Mouse (Mus musculus) stomach, embryonic 14.5 days (tissue): ENCODE data around the gene Trim37. TPM values are rescaled to one million over a fixed set of nuclear protein-coding genes. Genes with fewer than 3 reads are reported as not detected.

ENCODE experiments used
- ATAC-seq: fragments of 200-750 bp; cut with Nextera tagmentation; 2 replicates; pipeline ENCODE4 v1.8.0; 2017; ENCODE audit warnings: low read depth, moderate TSS enrichment; ENCODE audit not compliant: insufficient number of reproducible peaks, insufficient read depth, low FRiP score
- H3K27ac ChIP-seq: fragments of 300-500 bp; sonication (generic); 2 replicates; pipeline ENCODE4 v1.5.1; 2014; ENCODE audit warnings: mild to moderate bottlenecking, low read length, moderate library complexity, mixed read lengths
- H3K27me3 ChIP-seq: fragments of 300-500 bp; sonication (generic); 2 replicates; pipeline ENCODE4 v1.6.1; 2014; ENCODE audit warnings: low read length, control low read depth, mixed read lengths; ENCODE audit not compliant: control insufficient read depth, insufficient read depth
- H3K36me3 ChIP-seq: fragments of 300-500 bp; sonication (generic); 2 replicates; pipeline ENCODE4 v1.6.1; 2014; ENCODE audit warnings: mild to moderate bottlenecking, control low read depth, low read length, moderate library complexity, mixed read lengths; ENCODE audit not compliant: control insufficient read depth, insufficient read depth
- H3K4me1 ChIP-seq: fragments of 300-500 bp; sonication (generic); 2 replicates; pipeline ENCODE4 v1.6.1; 2014; ENCODE audit warnings: low read length, control low read depth, mixed read lengths; ENCODE audit not compliant: control insufficient read depth, insufficient read depth
- H3K4me2 ChIP-seq: fragments of 300-500 bp; sonication (generic); replicated peaks from 2 replicates; pipeline ENCODE4 v1.6.1; 2014; ENCODE audit warnings: low read depth, low read length, control low read depth
- H3K4me3 ChIP-seq: fragments of 300-500 bp; sonication (generic); 2 replicates; pipeline ENCODE4 v1.5.1; 2014; ENCODE audit warnings: low read depth, low read length, control low read depth
- H3K9ac ChIP-seq: fragments of 300-500 bp; sonication (generic); replicated peaks from 2 replicates; pipeline ENCODE4 v1.6.1; 2014; ENCODE audit warnings: low read depth, mild to moderate bottlenecking, control low read depth, low read length, moderate library complexity, mixed read lengths
- H3K9me3 ChIP-seq: fragments of 300-500 bp; sonication (generic); 2 replicates; pipeline ENCODE4 v1.6.1; 2016; ENCODE audit warnings: low read depth, low read length, control low read depth; ENCODE audit not compliant: control insufficient read depth
- WGBS: fragments of 180-500 bp; shearing (Covaris S2); extraction: QIAGEN DNeasy Blood & Tissue Kit; methylation state at CpG from one replicate; pipeline ENCODE4 v1.1.7; 2014; 5-methylcytosine and 5-hydroxymethylcytosine counted together
- polyA plus RNA-seq: library from polyadenylated mRNA; unstranded; fragments of >200 nt; fragmentation: Nextera tagmentation; extraction: Ambion mirVana; gene quantifications from 2 replicates; pipeline ENCODE4 v1.2.1, GENCODE M21; 2014

Trim37 gene
- 28.8 and 31.7 TPM in 2 replicates for polyA plus RNA-seq

DNA sequence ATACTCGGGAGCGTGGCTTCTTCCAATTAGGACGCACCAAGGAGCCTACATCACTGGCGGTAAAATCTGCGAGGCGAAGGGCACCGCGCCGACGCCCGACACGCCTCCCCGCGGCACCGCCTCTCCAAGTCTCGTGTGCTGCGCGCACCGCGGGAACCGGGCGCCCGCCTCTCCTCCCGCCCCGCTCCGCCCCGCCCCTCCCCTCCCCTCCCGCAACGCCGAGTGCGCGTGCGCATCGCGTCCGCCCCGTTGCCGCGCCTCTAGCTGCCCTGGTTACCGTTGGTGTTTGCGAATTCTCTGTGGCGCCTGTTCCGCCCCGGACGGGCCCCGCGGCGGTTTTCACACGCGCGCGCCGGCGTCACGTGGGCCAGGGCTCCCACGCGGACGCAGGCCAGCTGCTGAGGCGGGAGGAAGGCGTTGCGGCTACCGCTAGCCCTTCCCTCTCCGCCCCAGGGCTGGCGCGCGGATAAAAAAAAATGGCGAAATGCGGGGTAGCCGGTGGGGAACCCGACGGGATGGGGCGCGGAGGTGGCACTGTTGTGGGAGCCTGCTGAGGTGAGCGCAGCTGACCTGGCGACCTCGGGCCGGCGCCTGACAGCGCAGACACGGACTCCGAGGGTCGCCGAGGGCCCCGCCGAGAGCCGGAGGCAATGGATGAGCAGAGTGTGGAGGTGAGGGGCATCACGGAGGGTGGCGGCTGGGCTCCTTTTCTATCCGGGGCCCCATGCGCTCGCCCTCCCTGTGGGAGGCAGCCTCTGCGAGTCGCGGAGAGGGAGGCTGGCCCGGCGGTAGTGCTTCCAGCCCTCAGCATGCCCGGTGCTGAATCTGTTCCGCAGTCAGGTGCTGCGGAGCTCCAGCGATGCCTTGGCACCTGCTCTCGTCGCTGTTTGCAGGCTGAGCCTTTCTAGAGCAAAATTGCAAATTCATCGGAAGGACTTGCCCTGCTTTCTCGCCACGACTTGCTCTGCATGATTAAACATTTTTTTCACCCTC lies at the start of gene Trim37:
TSS of gene Trim37 (plus strand) at position 254 of the 993 bp plus-strand sequence.
- ATAC-seq, result peak; percentile 93
- Histone ChIP-seq H3K27me3 (no peaks in the 10 kb centered on the region), H3K4me1 (no peaks in the 10 kb centered on the region; the same call in 1 of the 2 replicates), H3K27ac (peak within 1 kb of the TSS; percentile 85), H3K4me2 (peak within 1 kb of the TSS; percentile 72), H3K9ac (peak within 1 kb of the TSS; percentile 81), H3K4me3 (peak within 1 kb of the TSS; percentile 86), H3K36me3 (peaks cover 26% of the 10 kb centered on the region), H3K9me3 (no peaks in the 10 kb centered on the region)
- under 1% methylated on average over 94 of the region's 105 CpGs for WGBS

GRCm38 (mm10) chr11:87083712-87084111 lies 43.2 kb upstream of the Trim37 start:
- Histone ChIP-seq H3K27me3 (no peaks in the 10 kb centered on the region), H3K4me3 (no peak overlapping the region), H3K27ac (no peak overlapping the region), H3K9ac (no peak overlapping the region), H3K9me3 (no peaks in the 10 kb centered on the region), H3K36me3 (peaks cover 45% of the 10 kb centered on the region), H3K4me2 (no peak overlapping the region), H3K4me1 (peaks cover 19% of the 10 kb centered on the region)
- WGBS, result 44% methylated on average over 1 of the region's 1 CpGs
- ATAC-seq, result no peak

DNA sequence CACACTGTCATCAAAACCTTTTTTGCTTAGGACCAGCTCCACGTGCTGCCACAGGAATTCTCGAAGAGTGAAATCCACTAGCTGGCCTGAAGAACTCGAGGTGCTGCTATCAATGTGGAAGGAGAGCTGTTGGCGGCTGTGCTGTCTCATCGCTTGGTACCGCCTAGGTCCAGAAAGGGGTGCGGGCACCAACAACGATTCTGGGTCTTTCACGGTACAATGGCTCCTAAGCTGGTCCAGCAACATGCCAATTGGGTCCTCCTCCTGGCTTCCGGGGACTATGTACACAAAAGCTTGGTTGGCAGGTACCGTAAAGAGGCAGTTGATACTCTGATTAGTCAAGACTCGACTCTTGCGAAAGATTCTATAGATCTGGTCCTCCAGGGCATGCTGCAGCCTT lies 41.4 kb upstream of the Trim37 start:
- Histone ChIP-seq H3K27me3 (no peaks in the 10 kb centered on the region), H3K4me2 (peak overlapping the region; percentile 77), H3K36me3 (peaks cover 41% of the 10 kb centered on the region), H3K4me1 (peaks cover 19% of the 10 kb centered on the region), H3K9me3 (no peaks in the 10 kb centered on the region), H3K9ac (no peak overlapping the region), H3K27ac (no peak overlapping the region), H3K4me3 (peak overlapping the region; percentile 88)
- ATAC-seq, result no peak
- WGBS, result 88% methylated on average over 13 of the region's 13 CpGs

- under 1% methylated on average over 43 of the region's 43 CpGs for WGBS
- Histone ChIP-seq H3K27ac (peak within 1 kb of the TSS; percentile 77), H3K9ac (peak within 1 kb of the TSS; percentile 80), H3K4me1 (peaks cover 19% of the 10 kb centered on the region), H3K36me3 (peaks cover 40% of the 10 kb centered on the region), H3K4me2 (peak within 1 kb of the TSS; percentile 77), H3K27me3 (no peaks in the 10 kb centered on the region), H3K4me3 (peak within 1 kb of the TSS; percentile 88), H3K9me3 (no peaks in the 10 kb centered on the region)
- ATAC-seq, result peak; percentile 86
Observed at GRCm38 (mm10) chr11:87086290-87086984, 40.4 kb upstream of the Trim37 start, which contains the start of gene Smg8. Gene Smg8, minus strand, starts transcription at chr11:87086774.

DNA sequence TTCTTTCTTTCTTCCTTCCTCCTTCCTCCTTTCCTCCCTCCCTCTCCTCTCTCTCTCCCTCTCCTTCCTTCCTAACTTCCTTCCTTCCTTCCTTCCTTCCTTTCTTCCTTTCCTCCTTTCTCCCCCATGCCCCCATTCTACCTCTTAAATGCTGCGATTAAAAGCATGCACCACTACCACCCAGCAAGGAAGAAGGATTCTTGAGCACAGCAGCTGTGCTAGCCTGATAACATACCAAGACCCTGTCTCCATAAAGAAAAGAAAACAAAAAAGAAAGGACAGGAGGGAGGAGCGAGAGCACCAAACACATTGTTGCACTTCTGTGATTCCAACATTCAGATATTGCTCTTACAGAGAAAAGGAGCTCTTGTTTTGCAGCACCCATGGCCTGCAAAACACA lies 39.7 kb upstream of the Trim37 start:
- no peak for ATAC-seq
- Histone ChIP-seq H3K27ac (peak overlapping the region; percentile 15; the same call in 1 of the 2 replicates), H3K4me2 (peak overlapping the region; percentile 77), H3K9me3 (no peaks in the 10 kb centered on the region), H3K36me3 (peaks cover 42% of the 10 kb centered on the region), H3K4me3 (peak overlapping the region; percentile 88), H3K4me1 (peaks cover 19% of the 10 kb centered on the region), H3K27me3 (no peaks in the 10 kb centered on the region), H3K9ac (no peak overlapping the region)
- 67% methylated on average over 2 of the region's 2 CpGs for WGBS

GRCm38 (mm10) chr11:87108409-87108754 lies 18.5 kb upstream of the Trim37 start, which contains the start of gene Prr11:
Gene Prr11, minus strand, starts transcription at chr11:87108708.
- peak within 1 kb of the TSS; percentile 59 for H3K4me2 ChIP-seq
- H3K36me3 ChIP-seq, result peaks cover 23% of the 10 kb centered on the region
- ATAC-seq, result no peak
- H3K27me3 ChIP-seq, result no peaks in the 10 kb centered on the region
- H3K4me1 ChIP-seq, result peaks cover 8% of the 10 kb centered on the region; the same call in 1 of the 2 replicates
- H3K9ac ChIP-seq, result peak within 1 kb of the TSS; percentile 97
- no peaks in the 10 kb centered on the region for H3K9me3 ChIP-seq
- WGBS, result 0% methylated on average over 14 of the region's 14 CpGs
- peak within 1 kb of the TSS; percentile 97 for H3K27ac ChIP-seq
- peak within 1 kb of the TSS; percentile 92 for H3K4me3 ChIP-seq

- Histone ChIP-seq H3K4me2 (peak within 1 kb of the TSS; percentile 59), H3K4me3 (peak within 1 kb of the TSS; percentile 92), H3K27ac (peak within 1 kb of the TSS; percentile 97), H3K36me3 (peaks cover 25% of the 10 kb centered on the region), H3K4me1 (peaks cover 8% of the 10 kb centered on the region; the same call in 1 of the 2 replicates), H3K9ac (peak within 1 kb of the TSS; percentile 97), H3K27me3 (no peaks in the 10 kb centered on the region), H3K9me3 (no peaks in the 10 kb centered on the region)
- peak; percentile 99 for ATAC-seq
- under 1% methylated on average over 40 of the region's 40 CpGs for WGBS
Observed at GRCm38 (mm10) chr11:87108755-87109518, 17.9 kb upstream of the Trim37 start, which contains the start of gene Ska2. Gene Ska2, plus strand, starts transcription at chr11:87109234.
